Mouse (Mus musculus) thymus, adult 2 months (tissue): ENCODE results near the gene Kif1a.

Experiments
- CTCF ChIP-seq: fragments of 200-500 bp; IDR thresholded peaks from 2 replicates; pipeline ENCODE4 v1.5.1; 2012; ENCODE audit warnings: mild to moderate bottlenecking, control low read depth, low read length, moderate library complexity, borderline replicate concordance; ENCODE audit not compliant: control insufficient read depth, poor library complexity, insufficient read depth; ENCODE audit errors: extremely low read depth
- POLR2A ChIP-seq: fragments of 200-500 bp; IDR thresholded peaks from 2 replicates; pipeline ENCODE4 v1.6.1; 2012; ENCODE audit warnings: mild to moderate bottlenecking, low read length, control low read depth, moderate library complexity; ENCODE audit not compliant: control insufficient read depth, poor library complexity, insufficient read depth; ENCODE audit errors: extremely low read depth

GRCm38 (mm10) chr1:93071487-93071971, 30.2 kb downstream of the Kif1a start:
- TF ChIP-seq CTCF (no peak), POLR2A (no peak)
